Mouse (Mus musculus): ENCODE measurements at regions not wholly inside any gene's neighbourhood (a gene's known extent, or its start where the extent isn't known, plus 50 kb on each side); places are given as distances from the start of the nearest gene placed in this dataset.

DNA sequence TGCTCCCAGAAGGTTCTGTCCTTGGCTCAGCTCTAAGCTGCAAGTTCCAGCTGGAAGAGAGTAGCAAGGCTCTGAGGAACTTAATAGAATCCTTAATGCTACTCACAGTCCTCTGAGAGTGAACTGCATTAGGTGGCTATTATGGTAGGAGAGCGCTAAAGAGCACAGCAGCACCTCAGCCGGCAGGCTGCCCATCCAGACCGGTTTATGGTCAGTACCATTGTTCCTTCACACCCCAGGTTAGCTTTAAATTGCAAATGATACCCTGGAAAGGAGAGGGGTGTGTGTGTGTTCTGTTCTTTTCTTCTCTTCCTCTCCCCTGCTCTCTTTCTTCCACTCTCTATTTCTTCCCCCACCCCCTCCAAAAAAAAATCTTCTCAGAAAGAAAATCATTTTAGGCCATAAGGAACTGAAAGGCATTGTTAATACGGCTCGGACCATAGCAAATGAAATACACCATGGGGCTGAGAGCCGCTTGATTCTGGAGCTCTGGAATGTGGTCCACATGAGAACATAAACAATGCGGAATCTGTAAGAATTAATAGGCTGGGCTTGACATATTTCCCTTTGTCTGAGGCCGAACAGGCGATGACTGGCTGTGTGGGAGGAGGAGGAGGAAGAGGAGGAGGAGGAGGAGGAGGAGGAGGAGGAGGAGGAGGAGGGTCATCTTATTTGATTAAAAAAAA, 263.8 kb upstream of the Irx3 start:
- DNase-seq (ENCODE audit: low spot score), result no peak

DNA sequence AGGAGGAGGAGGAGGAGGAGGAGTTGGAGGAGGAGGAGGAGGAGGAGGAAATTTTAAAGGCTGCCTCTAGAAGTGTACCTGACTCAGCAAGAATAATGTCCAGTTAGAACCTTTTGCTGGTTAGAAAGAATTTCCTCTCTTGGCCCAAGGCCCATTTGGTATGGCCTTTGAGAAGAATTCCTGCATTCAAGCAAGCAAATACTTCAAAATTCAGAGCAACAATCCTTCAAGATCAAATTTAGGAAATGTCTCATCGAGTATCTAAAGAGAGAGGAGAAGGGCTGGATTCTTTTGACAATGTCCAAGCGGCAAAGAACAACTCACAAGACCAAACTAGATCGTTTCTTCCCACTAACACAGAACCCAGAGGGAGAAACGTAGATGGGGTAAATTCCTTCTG, 263.1 kb upstream of the Irx3 start:
- DNase-seq (ENCODE audit: low spot score), result no peak

GRCm38 (mm10) chr8:92064175-92064821, 262.4 kb upstream of the Irx3 start:
- no peak for DNase-seq (ENCODE audit: low spot score)

GRCm38 (mm10) chr8:92063333-92063732, 261.5 kb upstream of the Irx3 start:
- DNase-seq (ENCODE audit: low spot score), result no peak

GRCm38 (mm10) chr8:92059471-92059870, 257.6 kb upstream of the Irx3 start:
- no peak for DNase-seq (ENCODE audit: low spot score)

DNA sequence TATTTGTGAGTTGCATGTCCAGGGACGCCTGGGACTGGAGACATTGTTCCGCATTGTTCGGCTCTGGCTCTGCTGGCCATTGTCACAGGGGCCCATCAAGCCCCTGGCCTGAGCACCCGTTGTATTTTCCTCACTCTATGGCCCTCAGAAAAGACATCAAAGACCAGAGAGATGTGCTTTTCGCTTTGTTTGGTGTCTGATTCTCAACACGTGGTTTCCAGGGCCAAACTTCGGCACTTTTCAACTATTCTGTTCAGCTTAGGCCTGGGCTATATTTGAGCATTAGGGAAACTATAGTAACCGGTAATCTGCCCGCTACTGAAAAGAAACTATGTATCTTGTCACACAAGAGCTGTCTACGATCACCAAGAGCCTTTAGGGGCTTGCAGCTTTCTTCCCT, 257.1 kb upstream of the Irx3 start:
- no peak for DNase-seq (ENCODE audit: low spot score)

DNA sequence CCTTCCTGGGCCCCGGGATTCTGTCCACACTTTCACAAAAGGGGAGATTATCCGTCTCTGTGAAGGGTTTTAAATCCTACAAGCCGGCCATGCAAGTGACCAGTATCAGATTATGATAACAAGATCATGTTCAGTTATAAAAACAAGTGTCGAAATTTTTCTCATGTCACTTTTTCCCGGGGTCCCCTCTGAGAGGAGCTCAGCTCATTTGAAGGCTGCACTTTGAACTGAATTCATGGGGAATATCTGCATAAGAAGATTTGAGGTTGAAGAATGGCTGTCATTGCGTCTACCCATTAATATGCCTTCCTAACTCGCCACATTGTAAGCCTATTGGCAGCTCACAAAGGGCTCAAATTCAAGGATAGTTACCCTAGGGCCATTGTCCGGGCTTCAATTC, 256.0 kb upstream of the Irx3 start:
- no peak for DNase-seq (ENCODE audit: low spot score)

DNA sequence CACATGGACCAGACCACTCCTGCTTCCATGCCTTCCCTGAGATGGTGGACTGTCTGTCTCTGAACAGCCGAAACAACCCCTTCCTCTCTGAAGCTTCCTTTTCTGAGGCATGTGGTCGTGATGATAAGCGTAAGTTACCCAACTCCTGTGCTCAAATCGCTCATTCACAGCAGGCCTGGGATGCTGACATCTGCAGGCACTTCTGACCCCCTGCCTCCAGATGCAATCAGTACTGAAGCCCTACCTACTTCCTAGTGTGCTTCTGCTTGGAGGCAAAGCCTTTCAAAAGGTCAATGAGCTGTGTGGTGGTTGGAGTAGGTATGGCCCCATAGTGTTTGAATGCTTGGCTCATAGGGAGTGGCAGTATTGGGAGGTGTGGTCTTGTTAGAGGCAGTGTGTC, 253.7 kb upstream of the Irx3 start:
- DNase-seq (ENCODE audit: low spot score), result no peak

DNA sequence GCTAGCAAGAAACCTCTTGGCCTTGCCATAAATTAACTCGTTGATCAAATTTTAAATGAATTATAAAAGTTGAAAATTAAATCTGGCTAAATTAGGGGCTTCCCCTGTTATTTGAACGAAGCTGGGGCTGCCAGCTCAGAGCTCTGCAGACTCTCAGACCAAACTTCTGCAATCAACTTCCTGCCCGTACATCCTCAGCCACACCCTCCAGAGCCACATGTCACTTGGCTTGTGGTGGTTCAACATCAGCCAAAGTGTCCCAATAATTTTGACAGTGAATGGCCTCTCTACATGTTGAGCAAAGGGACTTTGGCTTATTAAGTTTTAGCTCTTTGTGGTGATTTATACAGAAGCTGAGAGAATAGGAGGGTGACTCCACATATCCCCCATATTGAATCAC, 242.8 kb upstream of the Irx3 start:
- DNase-seq (ENCODE audit: low spot score), result no peak

GRCm38 (mm10) chr8:92042951-92043350, 241.1 kb upstream of the Irx3 start:
- no peak for DNase-seq (ENCODE audit: low spot score)

GRCm38 (mm10) chr8:92029954-92030353, 228.1 kb upstream of the Irx3 start:
- no peak for DNase-seq (ENCODE audit: low spot score)

DNA sequence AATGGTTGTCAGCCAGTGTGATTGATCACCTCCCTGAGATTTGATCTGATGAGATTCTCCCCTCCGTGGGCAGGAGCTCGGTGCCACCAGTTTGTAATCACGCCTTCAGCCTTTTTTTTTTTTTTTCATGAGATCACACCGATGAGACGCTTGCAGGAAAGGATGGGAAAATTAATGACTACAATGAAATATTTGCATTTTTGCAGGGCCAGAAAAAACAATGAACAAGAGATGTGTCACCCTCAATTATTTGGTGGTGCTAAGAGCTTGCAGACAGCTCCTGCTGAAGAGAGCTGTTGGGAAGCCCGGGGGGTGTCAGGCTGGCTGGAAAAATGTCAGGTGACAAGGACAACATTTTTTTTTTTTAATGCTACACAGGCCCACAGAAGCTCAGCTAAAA, 227.6 kb upstream of the Irx3 start:
- no peak for DNase-seq (ENCODE audit: low spot score)

- no peak for DNase-seq (ENCODE audit: low spot score)
Observed at GRCm38 (mm10) chr8:92028308-92028707, 226.4 kb upstream of the Irx3 start.

- DNase-seq (ENCODE audit: low spot score), result peak; percentile 6
Observed at GRCm38 (mm10) chr8:92024133-92024532, 222.3 kb upstream of the Irx3 start.

GRCm38 (mm10) chr8:92021521-92021920, 219.7 kb upstream of the Irx3 start:
- DNase-seq (ENCODE audit: low spot score), result no peak

DNA sequence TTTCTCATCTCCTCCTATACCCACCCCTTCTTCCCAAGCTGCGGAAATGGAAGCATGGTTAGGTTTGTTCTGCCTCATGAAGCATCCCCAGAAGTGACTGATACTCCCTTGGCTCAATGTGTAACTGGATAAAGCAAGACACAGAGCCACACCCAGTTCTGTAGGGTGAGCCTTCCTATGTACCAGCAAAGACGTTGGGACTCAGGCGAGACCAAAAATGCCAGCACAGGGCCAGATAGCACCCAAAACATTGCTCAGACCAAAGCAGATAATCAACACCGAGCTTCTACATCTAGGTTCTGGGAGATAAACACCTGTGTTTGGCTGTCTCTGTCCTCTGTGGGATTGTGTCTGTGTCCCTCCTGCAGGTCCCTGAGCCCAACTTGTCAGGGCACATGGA, 212.8 kb upstream of the Irx3 start:
- no peak for DNase-seq (ENCODE audit: low spot score)

DNA sequence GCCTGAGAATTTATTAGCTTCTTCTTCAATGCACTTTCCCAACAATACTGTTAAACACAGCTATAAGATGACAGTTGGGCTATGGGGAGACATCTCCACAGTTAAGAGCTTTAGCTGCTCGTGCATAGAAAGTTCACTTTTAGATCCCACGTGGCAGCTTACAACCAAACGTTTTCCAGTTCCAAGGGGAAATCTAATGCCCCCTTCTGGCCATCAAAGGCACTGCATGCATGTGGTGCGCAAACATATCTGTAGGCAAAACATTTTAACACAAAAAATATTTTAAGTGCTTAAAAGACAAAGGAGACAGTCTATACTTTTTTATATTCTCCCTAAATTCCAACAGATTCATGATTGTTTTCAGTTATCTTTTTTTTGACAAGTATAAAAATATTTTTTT, 211.3 kb upstream of the Irx3 start:
- DNase-seq (ENCODE audit: low spot score), result no peak

DNA sequence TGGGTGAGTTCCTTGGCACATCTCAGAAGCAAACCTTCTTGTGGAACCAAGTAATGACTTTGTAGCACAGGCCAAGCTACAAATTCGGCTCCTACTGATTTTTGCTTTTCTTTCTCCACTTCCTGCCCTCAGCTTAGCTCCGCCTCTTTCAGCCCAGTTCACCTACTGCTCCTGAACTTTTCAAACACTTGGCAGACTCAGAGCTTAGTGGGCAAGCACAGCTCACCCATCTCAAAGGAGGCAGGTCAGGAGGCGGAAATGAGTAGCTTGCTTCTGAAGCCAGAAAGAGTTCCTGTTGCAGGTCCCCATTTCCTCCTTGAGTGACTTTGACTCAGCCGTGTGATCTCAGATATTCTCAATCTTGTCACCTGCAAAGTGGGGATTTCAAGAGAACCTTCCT, 208.5 kb upstream of the Irx3 start:
- no peak for DNase-seq (ENCODE audit: low spot score)

- DNase-seq (ENCODE audit: low spot score), result no peak
Observed at GRCm38 (mm10) chr8:92008616-92009610, 207.0 kb upstream of the Irx3 start.

- DNase-seq (ENCODE audit: low spot score), result no peak
Observed at GRCm38 (mm10) chr8:92005091-92005490, 203.2 kb upstream of the Irx3 start.

DNA sequence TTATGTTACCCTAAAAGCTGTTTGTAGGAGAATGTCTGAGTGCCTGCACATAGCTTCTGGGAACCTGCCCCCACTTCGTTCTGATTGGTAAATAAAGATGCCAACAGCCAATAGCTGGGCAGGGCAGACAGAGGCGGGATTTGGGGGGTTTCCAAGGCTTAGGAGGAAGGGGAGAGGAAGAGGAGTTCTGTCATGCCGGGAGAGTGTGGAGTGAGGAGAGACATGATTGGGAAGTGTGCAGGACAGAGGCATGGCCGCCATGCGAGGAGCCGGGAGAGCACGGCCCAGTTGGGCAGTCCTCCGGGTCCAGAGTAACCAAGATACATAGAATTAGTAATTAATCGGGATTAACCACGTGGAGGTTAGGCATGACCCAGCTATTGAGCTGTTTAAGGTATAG, 202.7 kb upstream of the Irx3 start:
- DNase-seq (ENCODE audit: low spot score), result no peak

DNA sequence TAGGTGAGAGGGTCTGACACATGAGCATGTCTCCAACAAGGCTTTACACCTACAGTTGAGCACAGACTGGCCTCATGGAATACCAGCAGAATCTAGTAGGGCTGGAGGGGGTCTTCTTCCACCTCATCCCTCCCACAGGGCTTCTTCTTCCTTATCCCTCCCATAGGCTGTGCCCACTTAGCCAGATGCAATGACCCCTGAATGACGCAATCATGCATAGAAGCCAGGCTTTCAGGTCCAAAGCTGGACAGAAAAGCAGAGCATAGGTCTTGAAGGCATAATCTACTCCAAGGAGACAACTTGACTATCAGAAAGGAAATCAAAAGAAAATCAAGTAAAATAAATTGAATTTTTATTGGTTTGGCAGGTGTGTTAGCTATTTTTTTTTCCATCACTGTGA, 198.5 kb upstream of the Irx3 start:
- no peak for DNase-seq (ENCODE audit: low spot score)

- no peak for DNase-seq (ENCODE audit: low spot score)
Observed at GRCm38 (mm10) chr8:91999661-92000060, 197.8 kb upstream of the Irx3 start.
